Mouse (Mus musculus) forebrain, postnatal 0 days (tissue): ENCODE data around the gene Anxa11. TPM values are rescaled to one million over a fixed set of nuclear protein-coding genes. Genes with fewer than 3 reads are reported as not detected.
"Not testable (repeated sequence)": the region's sequence is repeated elsewhere in the genome, so short reads cannot be mapped to it uniquely, and the experiment has no call there.

Source experiments
- ATAC-seq: fragments of 200-750 bp; cut with Nextera tagmentation; 2 replicates; pipeline ENCODE4 v1.8.0; 2017; ENCODE audit warnings: mild to moderate bottlenecking, moderate library complexity
- DNase-seq: peaks from one replicate; pipeline ENCODE4 v3.0.0-alpha.2; 2015
- H3K27ac ChIP-seq: fragments of 300-500 bp; sonication (generic); 2 replicates; pipeline ENCODE4 v1.5.1; 2014; ENCODE audit warnings: low read depth, mild to moderate bottlenecking, antibody characterized with exemption, low read length, moderate library complexity, mixed read lengths
- H3K27me3 ChIP-seq: fragments of 300-500 bp; sonication (generic); 2 replicates; pipeline ENCODE4 v1.6.1; 2014; ENCODE audit warnings: mild to moderate bottlenecking, low read length, mixed read lengths; ENCODE audit not compliant: insufficient read depth
- H3K36me3 ChIP-seq: fragments of 300-500 bp; sonication (generic); 2 replicates; pipeline ENCODE4 v1.6.1; 2014; ENCODE audit warnings: mild to moderate bottlenecking, moderate library complexity; ENCODE audit not compliant: insufficient read depth
- H3K4me1 ChIP-seq: fragments of 300-500 bp; sonication (generic); 2 replicates; pipeline ENCODE4 v1.6.1; 2014; ENCODE audit warnings: antibody characterized with exemption; ENCODE audit not compliant: insufficient read depth
- H3K4me2 ChIP-seq: fragments of 300-500 bp; sonication (generic); 2 replicates; pipeline ENCODE4 v1.6.1; 2014; ENCODE audit warnings: low read depth, mild to moderate bottlenecking, moderate library complexity
- H3K4me3 ChIP-seq: fragments of 300-500 bp; sonication (generic); 2 replicates; pipeline ENCODE4 v1.5.1; 2014; ENCODE audit warnings: low read depth, low read length, mixed read lengths
- H3K9ac ChIP-seq: fragments of 300-500 bp; sonication (generic); 2 replicates; pipeline ENCODE4 v1.6.1; 2014; ENCODE audit warnings: mild to moderate bottlenecking
- H3K9me3 ChIP-seq: fragments of 300-500 bp; sonication (generic); 2 replicates; pipeline ENCODE4 v1.6.1; 2016; ENCODE audit warnings: low read length
- CTCF ChIP-seq: sonication (generic); IDR thresholded peaks from 2 replicates; pipeline ENCODE4 v1.5.1; 2016; ENCODE audit warnings: antibody characterized with exemption, control low read depth, low read depth
- WGBS: fragments of 180-500 bp; shearing (Covaris S2); extraction: QIAGEN DNeasy Blood & Tissue Kit; methylation state at CpG from one replicate; pipeline ENCODE4 v1.1.7; 2014; 5-methylcytosine and 5-hydroxymethylcytosine counted together
- polyA plus RNA-seq: library from polyadenylated mRNA; unstranded; fragments of >200 nt; fragmentation: Nextera tagmentation; extraction: Ambion mirVana; gene quantifications from 2 replicates; pipeline ENCODE4 v1.2.1, GENCODE M21; 2015
- total RNA-seq: library from RNA; depleted of rRNA; stranded (reverse); fragments of >200 nt; gene quantifications from 2 replicates; pipeline ENCODE4 v1.2.3, GENCODE M21; 2014

Gene Anxa11
- total and polyA plus RNA-seq, 2 experiments from 2014 or later = 3.0 to 4.2 TPM

DNA sequence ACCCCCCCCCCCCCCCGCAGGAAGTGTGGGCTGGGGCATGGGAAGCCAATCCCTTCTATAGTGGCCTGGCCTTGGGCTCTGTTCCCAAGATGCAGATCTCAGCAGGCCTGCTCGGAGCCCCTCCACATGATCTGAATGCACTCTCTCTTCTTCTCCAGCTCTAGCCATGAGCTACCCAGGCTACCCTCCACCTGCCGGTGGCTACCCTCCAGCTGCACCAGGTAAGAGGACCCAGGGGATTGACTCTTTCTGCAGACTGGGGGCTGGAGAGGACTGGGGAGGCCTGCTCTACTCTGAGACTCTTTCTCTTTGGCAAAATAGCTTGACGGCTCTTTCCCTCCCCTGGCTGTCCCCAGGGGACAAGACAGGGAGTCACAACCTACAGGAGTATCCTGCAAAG lies 26.8 kb downstream of the Anxa11 start:
- H3K27me3 ChIP-seq = no peaks in the 10 kb centered on the region
- no peak overlapping the region for H3K9ac ChIP-seq
- no peak overlapping the region for H3K4me3 ChIP-seq
- H3K36me3 ChIP-seq = no peaks in the 10 kb centered on the region
- TF ChIP-seq CTCF = no peak
- ATAC-seq = no peak
- H3K4me1 ChIP-seq = no peaks in the 10 kb centered on the region
- no peak overlapping the region for H3K4me2 ChIP-seq
- no peaks in the 10 kb centered on the region for H3K9me3 ChIP-seq
- H3K27ac ChIP-seq = no peak overlapping the region
- 70% methylated on average over 3 of the region's 4 CpGs for WGBS
- DNase-seq = no peak

DNA sequence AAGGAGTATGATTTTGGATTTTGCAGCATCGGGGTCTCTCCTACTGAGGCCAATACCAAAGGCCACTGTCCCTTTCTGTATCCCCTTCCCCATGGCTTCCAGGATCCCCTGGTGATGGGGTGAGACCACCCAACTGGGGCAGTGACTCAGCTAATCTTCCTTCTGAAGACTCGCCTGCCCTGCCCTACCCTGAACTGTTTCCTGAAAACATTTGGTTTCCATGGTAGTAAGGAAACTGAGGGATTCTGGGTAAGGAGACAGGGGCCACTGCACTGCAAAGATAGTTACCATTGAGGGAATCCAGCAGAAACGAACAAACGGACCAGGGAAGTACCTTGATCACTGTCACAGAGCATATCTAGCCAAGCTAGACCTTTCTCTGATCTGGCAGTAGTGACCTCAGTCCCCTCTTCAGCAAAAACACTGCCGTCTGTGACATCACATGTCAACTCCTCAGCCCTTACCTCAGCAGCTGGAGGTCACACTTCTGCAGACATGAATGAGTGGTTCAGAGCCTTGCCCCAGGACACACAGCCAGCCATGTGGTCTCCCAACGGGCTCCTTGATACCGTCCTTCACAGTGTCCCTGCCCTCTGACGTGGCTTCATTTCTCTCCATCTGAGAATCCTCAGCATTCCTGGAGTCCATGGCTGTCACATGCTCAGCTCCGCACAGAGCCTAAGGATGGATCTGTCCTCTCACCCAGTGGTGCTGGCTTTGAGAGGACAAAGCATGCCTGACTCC lies 27.4 kb downstream of the Anxa11 start:
- no peaks in the 10 kb centered on the region for H3K27me3 ChIP-seq
- H3K36me3 ChIP-seq = no peaks in the 10 kb centered on the region
- no peak for TF ChIP-seq CTCF
- ATAC-seq = no peak
- H3K9me3 ChIP-seq = no peaks in the 10 kb centered on the region
- DNase-seq = no peak
- no peak overlapping the region for H3K4me2 ChIP-seq
- no peaks in the 10 kb centered on the region for H3K4me1 ChIP-seq
- no peak overlapping the region for H3K9ac ChIP-seq
- WGBS = 67% methylated on average over 9 of the region's 9 CpGs
- H3K4me3 ChIP-seq = no peak overlapping the region
- H3K27ac ChIP-seq = no peak overlapping the region

DNA sequence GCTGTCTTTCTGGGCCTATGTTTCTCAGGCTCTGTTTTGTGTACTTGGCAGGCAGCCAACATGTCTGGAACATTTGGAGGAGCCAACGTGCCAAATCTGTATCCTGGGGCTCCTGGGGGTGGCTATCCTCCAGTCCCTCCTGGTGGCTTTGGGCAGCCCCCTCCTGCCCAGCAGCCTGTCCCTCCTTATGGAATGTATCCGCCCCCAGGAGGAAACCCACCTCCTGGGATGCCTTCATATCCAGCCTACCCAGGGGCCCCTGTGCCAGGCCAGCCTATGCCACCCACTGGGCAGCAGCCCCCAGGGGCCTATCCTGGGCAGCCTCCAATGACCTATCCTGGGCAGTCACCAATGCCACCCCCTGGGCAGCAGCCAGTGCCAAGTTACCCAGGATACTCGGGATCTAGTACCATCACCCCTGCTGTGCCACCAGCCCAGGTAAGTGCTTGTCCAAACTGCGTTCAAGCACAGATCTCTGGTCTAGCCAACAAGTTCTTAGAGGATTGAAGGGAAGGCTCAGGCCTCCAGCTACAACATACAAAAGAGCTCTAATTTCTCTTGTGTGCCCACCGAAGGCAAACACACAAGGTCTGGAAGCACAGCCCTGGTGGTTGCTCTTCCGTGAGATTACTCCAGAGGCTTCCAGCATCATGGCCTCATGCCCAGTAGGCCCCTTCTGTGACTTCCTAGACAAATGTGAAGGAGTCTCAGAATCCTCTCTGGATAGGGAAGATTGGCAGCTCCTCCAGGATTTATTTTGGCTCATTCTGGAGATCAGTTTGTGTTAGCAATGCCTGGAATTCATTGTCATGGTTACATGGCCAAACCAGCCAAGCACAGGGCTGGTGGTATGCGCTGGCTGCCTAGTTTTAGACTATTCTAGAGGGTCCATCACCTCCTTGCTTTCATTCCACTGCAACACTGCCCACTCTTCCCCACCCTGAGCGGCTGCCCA lies 30.8 kb downstream of the Anxa11 start:
- TF ChIP-seq CTCF = no peak
- peak; percentile 71 for ATAC-seq
- no peak overlapping the region for H3K9ac ChIP-seq
- H3K4me3 ChIP-seq = no peak overlapping the region
- no peak overlapping the region for H3K4me2 ChIP-seq
- no peaks in the 10 kb centered on the region for H3K4me1 ChIP-seq
- WGBS = 53% methylated on average over 8 of the region's 8 CpGs
- no peak overlapping the region for H3K27ac ChIP-seq
- no peaks in the 10 kb centered on the region for H3K27me3 ChIP-seq
- DNase-seq = peak; percentile 62
- no peaks in the 10 kb centered on the region for H3K36me3 ChIP-seq
- H3K9me3 ChIP-seq = no peaks in the 10 kb centered on the region

DNA sequence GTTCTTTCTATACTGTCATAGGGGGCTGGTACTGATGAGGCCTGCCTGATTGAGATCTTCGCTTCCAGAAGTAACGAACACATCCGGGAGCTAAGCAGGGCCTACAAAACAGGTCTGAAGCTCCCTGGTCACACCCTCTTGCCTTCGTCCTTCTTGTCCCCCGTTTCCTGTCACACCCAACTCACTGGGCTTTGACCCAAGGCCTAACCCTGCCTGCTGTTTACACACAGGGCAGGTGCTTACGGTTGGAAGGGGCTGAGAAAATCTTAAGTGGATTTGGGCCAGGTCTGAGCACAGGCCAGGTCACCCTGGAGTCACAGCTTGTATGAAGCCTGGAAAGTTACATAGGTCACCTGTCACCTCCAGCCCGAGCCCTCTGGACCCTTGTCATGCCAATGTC lies 34.7 kb downstream of the Anxa11 start:
- not testable (repeated sequence) for H3K4me3 ChIP-seq, H3K36me3 ChIP-seq, H3K9ac ChIP-seq, ATAC-seq, DNase-seq, H3K9me3 ChIP-seq, H3K27me3 ChIP-seq, H3K4me2 ChIP-seq, H3K27ac ChIP-seq, H3K4me1 ChIP-seq
- WGBS = no CpG with 5 or more reads among the region's 7 CpGs

DNA sequence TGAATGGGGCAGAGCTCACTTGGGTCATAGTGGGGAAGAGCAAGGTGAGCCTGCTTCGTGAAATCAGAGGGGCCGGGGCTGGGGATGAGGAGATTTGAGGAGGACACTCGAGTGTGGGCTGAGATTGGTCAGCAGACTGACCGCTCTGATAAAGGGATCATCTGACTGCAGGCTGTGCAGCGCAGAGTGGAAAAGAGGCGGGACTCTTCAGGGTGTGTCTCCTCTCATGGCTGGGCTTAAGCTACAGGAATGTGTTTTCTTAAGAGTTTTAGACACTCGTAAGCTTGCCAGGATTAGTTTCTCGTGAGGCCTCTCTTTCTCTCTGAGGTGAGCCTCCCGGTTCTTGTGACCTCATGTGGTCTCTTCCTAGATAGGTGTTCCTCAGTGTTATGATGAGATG lies 39.8 kb downstream of the Anxa11 start:
- H3K4me3 ChIP-seq, H3K27ac ChIP-seq, DNase-seq, ATAC-seq, H3K36me3 ChIP-seq, H3K9me3 ChIP-seq, H3K9ac ChIP-seq, H3K27me3 ChIP-seq, H3K4me1 ChIP-seq, H3K4me2 ChIP-seq: not testable (repeated sequence)
- WGBS = no CpG with 5 or more reads among the region's 9 CpGs

DNA sequence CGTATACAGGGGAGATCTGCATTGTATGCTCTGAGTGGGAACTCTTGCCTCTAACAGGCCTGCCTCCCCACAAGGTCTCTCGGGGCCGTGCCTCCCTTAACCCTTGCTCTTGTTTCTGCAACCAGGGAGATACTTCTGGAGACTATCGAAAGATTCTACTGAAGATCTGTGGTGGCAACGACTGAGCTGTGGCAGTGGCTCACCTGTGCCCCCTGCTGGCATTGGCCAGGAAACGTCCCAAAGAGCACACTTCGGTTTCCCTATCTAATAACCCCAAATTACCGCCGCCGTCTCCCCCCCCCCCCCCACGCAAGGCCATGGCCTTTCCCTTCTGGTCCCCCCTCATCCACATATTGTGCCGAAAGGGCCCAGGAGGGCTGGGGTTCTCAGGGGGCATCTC lies 43.9 kb downstream of the Anxa11 start:
- H3K36me3 ChIP-seq, H3K4me2 ChIP-seq, H3K4me3 ChIP-seq, H3K9me3 ChIP-seq, ATAC-seq, H3K9ac ChIP-seq, H3K4me1 ChIP-seq, H3K27me3 ChIP-seq, H3K27ac ChIP-seq, DNase-seq: not testable (repeated sequence)
- WGBS = no CpG with 5 or more reads among the region's 12 CpGs

DNA sequence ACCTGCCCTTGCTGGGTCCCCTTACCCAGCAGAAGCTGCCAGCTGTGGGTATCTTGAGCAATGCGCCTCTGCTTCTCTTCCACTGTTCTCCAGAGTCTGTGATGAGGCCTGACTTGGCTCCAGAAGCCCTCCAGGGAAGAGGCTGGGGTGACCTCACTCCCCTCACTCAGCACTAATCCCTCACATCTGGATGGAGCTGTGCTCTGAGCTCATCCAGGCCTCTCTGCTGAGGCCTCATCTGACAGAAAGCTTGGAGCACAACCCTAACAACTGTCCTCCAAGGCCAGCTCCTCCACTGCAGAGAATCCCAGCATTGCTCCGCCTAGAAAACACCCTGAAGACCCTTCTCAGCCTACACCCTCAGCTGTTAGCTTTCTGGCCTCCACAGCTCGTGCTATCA lies 52.6 kb downstream of the Anxa11 start:
- H3K36me3 ChIP-seq, H3K27ac ChIP-seq, H3K9me3 ChIP-seq, H3K4me2 ChIP-seq, H3K27me3 ChIP-seq, H3K4me1 ChIP-seq, H3K9ac ChIP-seq, ATAC-seq, DNase-seq, H3K4me3 ChIP-seq: not testable (repeated sequence)
- no CpG with 5 or more reads among the region's 3 CpGs for WGBS

DNA sequence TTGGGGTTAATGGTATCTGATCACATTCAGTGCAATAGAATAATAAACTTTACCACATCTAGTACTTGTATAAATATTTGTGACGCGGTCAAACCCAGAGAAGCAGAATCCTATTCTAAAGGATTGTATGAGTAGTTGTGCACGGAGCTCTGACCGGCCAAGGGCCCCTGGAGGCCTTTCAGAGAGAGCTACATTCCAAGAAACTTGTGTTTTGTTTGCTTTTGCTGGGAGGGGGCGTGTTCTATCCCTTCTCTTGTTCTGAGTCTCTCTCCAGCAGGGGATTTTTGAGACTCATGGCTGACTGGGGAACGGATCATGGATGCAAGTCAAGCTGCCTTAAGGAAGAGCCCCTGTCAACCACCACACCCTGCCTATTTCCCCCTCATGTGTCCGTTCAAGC lies 53.7 kb downstream of the Anxa11 start:
- not testable (repeated sequence) for H3K4me3 ChIP-seq, H3K4me2 ChIP-seq, H3K9me3 ChIP-seq, ATAC-seq, H3K36me3 ChIP-seq, H3K27me3 ChIP-seq, DNase-seq, H3K9ac ChIP-seq, H3K27ac ChIP-seq, H3K4me1 ChIP-seq
- no CpG with 5 or more reads among the region's 7 CpGs for whole genome bisulfite sequencing

DNA sequence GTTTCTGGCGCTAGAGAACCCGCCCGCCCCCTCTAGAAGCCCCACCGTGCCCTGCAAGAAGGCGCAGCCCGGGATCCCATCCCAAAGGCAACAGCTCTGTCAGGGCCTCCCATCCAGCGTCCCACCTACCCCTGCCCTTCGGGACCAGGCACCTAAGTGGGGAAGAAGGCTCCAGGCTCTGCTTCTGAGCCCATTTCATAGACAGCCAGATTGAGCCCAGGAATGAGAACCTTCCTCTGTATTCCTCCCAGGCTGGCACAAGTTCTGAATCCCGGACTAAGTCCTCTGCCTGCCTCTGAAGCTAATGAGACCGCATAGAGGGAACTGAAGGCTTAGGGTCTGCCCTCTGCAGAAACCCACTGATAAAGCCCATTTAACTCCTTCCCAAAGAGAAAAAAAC lies 61.0 kb downstream of the Anxa11 start, which contains the start of gene Plac9a:
Gene Plac9a, minus strand, starts transcription at position 101 of the 400 bp plus-strand sequence.
- DNase-seq, H3K9me3 ChIP-seq, H3K27ac ChIP-seq, ATAC-seq, H3K4me2 ChIP-seq, H3K4me1 ChIP-seq, H3K36me3 ChIP-seq, H3K9ac ChIP-seq, H3K27me3 ChIP-seq, H3K4me3 ChIP-seq: not testable (repeated sequence)
- no CpG with 5 or more reads among the region's 10 CpGs for WGBS

DNA sequence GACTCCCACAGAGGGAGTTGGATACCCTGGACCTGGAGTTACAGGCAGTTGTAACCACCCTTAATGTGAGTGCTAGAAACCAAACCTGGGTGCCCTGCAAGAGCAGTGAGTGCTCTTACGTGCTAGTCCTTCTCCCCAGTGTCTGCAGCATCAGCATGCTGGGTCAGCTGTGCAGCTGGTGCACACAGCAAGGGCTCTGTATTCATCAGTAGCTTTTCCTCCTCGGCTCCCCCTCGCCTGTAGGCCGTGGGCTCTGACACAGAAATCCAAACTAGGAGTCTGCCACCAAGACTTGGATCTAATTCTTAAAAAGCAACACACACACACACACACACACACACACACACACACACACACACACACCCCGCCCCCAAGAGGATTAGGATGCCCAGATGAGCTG lies 63.3 kb downstream of the Anxa11 start:
- not testable (repeated sequence) for H3K36me3 ChIP-seq, H3K27ac ChIP-seq, H3K4me2 ChIP-seq, H3K9ac ChIP-seq, H3K4me3 ChIP-seq, H3K27me3 ChIP-seq, DNase-seq, H3K4me1 ChIP-seq, H3K9me3 ChIP-seq
- WGBS = 14% methylated on average over 1 of the region's 5 CpGs
- ATAC-seq = peak; percentile 53; the same call in 1 of the 2 replicates
